Mouse (Mus musculus) erythroblast, adult 5-6 weeks (primary cell): ENCODE results near the gene Nr2f2. TPM values are rescaled to one million over a fixed set of nuclear protein-coding genes. Genes with fewer than 3 reads are reported as not detected.

Source experiments
- ATAC-seq: replicated peaks from 2 replicates; pipeline ENCODE4 v1.8.0; 2016; ENCODE audit warnings: moderate number of reproducible peaks, mild to moderate bottlenecking, moderate TSS enrichment, inconsistent platforms; ENCODE audit not compliant: poor library complexity, low FRiP score, severe bottlenecking
- total RNA-seq, 2 experiments: library from RNA; stranded (forward) in 1 of 2; stranded (reverse) in 1 of 2; fragments of 150-400 nt in 1 of 2; fragments of 200-764, 138-1000 nt in 1 of 2; gene quantifications; 2 replicates each; pipeline versions ENCODE4 v1.2.3 to v1.2.4; 2015 to 2017; ENCODE audit warnings: low replicate concordance in 2 of 2

The Nr2f2 gene
- total RNA-seq (2015; ENCODE audit: low replicate concordance) (not detected in 2 replicates), total RNA-seq (2017; ENCODE audit: low replicate concordance) (not detected in 2 replicates)

DNA sequence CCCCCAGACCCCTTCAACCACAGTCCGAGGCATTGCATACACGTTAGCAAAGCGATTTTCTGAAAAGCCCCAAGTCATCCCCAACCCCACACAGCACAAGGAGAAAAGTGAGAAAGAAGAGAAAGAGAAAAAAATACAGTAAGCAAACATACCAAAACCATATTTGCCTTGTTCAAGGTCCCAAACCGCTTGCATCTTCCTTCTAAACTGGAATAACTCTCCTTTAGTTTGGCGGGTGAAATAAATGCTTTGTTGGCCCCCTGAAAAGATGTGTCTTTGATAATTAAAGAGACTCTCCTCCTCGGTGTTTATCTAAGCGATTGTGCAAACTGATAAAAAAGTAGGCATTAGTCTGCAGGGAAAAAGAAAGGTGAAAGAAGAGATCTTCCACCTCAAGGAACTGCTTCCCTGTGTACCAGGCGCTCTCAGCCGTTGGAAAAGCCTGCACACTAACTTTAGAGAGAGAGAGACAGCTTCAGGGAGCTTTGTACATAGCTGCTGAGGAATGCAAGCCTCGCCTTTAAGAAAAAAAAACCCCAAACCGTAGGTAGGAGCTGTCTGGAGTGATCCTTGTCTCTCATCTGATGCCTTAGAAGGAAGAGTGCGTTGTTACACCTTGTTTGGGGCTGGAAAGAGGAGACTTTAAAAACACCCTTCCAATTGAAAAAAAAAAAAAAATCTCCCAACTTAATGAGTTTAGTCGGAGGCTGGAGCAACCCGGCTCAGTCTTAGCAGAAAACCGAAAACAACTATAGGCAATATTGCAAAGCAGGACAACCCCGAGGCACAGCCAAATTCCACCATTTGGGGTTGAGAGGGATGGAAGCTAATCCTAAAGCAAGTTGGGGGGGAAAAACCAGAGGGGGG is at the start of gene Nr2f2:
Gene Nr2f2 (minus strand): TSS at position 795 of the 867 bp plus-strand sequence.
- ATAC-seq: no peak

DNA sequence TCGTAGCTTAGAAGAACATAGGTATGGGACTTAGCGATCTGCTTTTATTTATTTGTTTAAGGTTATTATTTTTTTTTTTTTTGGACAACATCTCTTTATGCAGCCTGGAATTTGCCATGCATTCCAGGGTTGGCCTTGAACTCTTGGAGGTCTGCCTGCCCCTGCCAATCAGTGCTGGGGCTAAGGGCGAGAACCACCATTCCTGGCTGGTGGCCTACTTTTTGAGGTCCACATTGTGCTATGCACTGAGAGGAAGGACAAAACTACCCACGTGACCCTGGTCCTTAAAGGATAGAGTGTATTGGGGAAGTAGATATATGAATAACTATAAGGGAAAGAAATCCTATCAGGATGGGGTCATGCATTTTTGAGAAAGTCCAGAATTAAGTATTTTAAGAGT is 47.9 kb upstream of the Nr2f2 start:
- no peak for ATAC-seq

DNA sequence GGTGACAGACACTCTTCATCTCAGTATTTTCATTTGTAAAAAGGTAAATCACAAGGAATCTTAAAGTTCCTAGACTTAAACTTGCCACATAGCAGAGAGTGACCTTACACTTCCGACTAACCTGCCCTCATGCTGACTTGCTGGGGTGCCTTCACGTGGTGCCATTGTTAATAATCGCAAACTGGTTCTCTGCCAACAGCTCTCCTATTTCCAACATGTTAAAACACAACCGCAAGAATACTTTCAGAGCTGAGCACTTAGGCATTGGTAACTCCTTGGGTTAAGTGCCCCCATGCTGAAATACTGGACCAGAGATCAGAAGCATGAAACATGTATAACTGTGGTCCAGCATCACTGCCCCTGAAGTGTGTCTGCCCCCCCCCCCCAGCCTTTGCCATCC is 47.1 kb upstream of the Nr2f2 start:
- ATAC-seq: no peak

DNA sequence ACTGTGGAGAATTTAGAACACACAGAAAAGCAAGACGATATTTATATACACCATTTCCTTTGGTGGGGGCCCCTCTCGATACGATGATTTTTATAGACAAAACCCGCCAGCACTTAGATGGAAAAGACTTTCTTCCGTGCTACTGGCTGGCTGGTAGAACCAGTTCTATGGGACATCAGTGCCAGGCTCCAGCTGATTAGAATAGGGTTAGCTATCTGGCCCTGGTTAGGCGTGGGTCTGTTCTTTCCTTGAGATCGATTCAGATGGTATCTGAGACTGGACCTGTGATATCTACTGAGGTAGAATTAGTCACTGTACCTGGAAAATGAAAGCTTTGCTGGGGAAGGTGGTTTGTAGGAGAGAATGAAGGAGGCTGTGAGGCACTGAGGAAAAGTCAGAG is 46.4 kb upstream of the Nr2f2 start:
- no peak for ATAC-seq

DNA sequence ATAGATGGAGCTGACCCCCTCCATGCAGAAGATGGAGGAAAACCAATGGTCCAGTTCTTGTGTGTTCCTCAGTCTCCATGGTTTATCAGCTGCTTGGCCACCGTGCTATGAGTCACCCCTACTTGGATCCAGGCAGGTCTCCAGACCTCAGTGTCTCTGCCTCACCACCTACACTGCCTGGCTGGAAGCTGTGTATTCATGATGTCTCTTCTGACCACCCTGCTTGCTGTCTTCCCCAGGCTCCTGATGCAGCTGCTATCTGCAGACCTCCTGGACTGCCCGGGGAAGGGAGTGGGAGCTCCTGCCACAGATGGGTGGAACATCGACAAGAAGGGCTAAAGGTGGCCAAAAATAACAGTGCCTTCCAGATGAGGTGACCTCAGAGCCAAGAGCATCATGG is 43.8 kb upstream of the Nr2f2 start:
- no peak for ATAC-seq

DNA sequence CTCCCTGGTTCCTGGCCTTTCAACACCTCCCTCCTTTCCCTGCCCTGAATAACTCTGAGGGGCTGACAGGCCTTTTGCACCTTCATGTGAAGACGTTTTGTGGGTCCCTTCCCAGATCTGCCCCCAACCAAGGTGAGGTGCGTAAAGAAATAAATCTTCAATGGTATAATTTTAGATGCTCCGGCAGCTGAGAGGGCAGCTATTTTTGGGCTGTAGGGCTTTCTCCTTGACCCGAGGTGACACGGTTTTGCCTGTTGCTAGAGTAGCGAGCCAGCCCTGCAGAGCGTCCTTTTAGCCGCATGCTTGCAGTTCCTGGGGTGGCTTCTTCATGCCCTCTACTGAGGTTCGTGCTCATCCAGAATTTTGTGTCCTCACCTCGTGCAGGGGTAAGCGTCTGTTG is 43.4 kb upstream of the Nr2f2 start:
- no peak for ATAC-seq

DNA sequence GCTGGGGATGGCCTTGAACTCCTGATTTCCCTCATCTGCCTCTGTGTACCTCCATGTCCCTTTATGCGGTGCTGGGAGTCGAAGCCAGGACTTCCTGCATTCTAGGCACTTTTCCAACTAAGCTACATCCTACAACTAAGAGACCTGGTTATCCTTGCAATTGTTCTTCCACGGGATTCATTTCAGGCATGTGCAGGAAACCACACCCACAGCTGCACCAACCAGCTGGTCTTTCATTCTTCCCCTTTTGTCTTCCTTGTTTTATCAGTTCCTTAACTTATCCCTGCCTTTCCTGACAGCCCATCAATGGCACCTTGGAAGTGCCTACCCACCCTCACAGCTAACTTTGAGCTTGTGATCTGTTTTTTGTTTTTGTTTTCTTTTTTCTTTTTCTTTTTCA is 42.3 kb upstream of the Nr2f2 start:
- ATAC-seq: no peak

DNA sequence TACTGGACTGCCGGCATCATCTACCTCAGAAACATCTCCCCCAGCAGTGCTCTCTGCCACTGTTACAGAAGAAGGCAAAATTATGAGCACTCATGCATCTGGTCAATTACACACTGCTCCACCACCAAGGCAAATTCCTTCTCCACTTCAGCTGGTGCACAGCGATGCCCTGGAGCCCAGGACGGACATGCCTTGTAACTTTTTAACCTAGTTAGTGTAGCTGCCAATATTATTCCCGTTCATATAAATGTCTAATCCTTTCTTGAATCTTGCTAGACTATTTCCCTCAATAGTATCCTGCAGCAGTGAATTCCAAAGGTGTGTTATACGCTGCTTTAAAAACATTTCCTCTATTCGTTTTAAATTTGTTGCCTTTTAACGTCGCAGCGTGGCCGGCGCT is 40.6 kb upstream of the Nr2f2 start:
- ATAC-seq: no peak

DNA sequence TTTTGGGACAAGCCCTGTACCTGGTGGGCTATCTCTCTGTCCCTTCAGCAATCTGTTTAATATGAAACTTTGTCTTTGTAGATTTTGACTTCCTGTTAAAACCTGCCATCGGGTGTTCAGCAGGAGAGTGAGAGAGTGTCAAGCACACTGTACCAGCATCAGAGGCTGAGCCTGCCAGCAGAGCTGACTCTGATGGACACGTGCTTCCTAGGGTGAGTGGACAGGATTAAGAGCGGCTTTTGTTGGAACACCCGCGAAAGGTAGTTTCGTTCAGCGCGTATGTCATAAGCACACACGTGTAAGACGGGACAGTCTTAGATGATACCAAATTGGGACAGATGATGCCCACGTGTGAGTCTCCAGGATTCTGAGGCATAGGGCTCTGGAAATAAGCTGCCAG is 40.0 kb upstream of the Nr2f2 start:
- ATAC-seq: no peak

DNA sequence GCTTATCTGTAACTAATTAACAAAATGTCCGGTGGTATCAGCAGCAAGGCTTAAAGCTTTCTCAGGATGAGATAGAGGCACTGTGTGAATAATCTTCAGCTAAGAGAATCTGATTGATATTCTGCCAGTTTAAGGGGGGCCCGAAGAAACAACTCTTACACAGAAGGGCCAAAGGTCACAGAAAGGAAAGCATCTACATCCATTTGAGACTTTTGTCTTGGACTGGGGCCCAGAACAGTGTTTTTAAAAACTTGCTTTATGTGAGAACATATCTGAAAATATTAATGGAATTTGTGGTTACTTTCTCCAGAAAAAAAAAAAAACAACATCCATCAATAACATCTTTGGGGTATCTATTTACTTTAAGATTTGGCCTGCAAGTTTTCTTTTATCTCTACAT is 38.9 kb upstream of the Nr2f2 start:
- ATAC-seq: no peak

DNA sequence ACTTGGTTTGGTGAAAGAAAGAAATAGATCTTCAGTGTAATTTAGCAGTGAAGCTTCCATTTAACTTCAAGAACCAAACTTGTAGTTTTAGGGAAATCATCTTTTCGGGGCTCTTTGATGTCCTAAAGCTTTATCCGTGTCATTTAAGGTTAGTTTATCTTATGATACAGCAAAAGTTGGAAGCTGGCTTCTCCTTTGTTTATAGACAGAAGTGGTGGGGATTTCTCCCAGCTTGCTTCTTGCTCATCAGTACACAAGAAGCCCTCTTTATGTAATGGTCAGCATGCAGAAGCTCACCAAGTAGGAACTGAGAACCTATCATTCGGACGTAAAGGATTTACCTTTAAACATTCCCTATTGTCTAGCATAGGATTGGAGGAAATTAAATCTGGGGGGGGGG is 16.3 kb upstream of the Nr2f2 start:
- ATAC-seq: no peak

DNA sequence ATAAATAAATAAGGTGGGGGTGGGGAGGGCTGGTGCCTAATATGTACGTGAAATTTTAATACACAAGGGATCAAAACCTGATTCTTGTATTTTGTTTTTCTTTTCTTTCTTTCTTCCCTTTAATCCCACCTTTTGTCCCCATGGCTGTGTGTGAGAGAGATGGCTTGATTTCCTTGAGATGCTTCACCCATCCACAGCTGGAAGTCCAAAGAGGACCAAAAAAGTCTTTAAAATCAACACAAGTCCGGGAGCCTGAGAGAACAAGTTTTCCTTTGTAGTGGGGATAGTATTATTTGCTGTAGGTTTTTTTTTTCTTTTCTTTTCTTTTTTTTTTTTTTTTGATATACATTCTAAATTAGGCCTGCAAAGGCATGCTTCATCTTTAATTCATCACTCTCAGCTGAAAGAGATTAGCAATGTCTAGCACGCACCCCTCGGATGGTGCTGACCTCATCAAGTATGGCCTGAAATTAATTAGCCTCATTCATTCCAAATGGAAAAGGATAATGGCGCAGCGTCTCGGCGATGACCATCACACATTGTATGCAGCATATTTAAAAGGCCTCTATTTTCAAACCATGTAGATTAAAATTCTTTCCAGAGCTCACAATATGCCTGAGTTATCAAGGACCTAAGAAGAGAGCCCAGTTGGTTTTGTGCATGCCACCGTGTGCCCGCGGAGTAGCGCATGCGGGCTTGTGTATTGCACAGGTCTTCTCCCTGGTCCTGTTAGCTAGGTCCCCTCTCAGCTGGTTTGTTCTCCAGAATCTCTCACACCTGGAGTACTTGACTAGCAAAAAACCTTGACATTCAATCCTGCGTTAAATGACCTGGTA is 15.1 kb upstream of the Nr2f2 start:
- ATAC-seq: no peak

DNA sequence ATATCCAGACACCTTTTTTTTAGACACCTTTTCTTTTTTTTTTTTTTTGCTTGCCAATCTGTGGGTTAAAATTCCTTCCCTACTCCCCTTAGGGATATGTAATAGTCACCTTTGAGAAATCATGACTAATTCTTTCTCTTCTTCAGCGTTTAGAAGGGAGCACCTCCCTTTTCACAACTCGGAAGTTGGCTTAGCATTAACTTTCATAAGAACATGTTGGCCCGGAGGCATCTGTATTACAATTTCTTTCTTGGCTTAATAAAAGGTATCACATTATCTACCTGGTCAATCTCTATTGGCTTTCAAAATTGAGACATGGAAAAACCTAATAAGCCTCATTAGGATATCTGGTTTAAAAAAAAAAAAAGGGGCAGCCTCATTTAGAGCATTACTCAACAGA is 14.4 kb upstream of the Nr2f2 start:
- ATAC-seq: no peak

DNA sequence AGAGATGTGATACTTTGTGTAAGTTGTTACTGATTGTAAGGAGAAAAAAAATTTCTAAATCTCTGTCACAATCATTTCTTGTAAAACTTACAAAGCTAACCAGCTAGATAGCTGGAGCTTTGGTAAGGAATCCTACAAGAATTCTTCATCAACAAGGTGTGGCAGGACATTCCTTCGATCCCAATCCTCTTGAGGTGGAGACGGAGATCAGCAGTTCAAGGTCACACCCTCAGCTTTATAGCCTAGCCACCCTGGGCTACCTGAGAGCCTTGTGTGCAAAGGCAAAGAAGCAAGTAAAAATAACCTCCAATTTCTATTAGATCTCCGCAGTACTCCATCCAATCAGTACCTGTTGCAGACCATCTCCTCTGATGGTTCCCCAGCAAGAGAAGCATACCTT is 13.7 kb upstream of the Nr2f2 start:
- no peak for ATAC-seq

DNA sequence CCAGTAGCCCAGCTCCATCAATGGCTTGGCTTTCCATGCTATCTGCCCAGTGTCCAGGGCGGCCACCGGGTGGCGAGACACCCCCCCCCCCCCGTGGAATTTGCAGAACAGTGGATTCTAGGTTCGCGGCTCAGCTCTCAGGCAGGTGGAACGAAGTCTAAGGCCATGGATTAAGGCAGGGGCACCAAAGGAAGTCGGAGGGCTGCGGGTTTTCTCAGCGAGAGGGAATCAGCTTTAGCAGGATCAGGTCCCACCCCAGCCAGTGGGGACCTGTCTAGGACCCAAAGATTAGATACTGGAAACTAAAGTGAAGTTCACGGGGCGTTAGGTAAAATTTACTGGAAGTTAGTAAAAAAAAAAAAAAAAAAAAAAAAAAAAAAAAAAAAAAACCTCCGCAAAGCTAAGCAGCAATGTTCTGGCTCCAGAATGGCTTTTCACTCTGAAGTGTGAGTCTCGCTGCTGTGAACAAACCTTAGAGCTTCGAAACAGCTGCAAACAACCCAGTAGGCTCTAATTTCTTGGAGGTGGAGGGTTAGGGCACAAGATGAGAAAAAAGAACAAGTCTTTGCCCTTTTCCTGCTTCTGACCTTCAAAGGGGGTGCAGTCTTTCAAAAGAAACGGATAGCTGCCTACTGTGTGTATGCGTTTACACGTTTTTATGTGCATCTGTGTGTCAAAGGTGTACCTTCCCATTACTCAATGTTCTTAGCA is 4.2 kb upstream of the Nr2f2 start:
- no peak for ATAC-seq

DNA sequence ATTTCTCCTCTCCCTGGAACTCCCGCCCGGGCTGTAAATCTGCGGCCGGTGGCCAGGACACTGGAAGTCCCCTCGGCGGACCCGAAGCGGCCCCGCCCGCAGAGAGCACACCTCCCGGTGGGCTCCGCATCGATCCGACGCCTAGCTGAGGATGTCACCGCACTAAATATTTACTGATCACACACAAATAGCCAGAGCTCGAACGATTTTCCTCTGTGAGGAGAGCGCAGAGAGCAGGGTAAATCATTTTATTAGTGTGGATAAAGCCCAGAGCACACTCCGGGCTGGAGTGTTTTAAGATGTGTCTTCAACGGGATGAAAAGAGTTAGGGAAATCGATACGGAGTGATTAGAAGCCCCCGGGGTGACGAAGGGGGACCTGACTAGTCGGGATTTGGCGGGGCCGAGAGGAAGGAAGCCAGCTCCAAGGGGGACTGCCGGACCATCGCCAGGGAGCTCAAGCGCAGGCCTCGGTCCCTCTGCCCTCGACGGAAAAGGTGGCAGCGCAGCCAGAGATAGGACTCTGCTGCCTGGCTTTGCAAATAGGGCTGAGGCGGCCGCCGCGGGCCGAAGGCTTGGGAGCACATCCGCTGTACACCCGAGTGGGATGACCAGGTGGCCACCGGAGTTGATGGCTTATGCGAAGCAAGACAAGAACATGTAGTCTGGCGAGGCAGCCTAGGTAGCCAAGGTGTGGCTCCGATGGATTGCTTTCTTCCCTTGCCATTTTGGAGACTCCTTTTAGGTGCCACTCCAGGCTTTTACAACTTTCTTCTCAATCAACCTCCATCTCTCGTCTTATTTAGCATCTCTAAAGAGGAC is 3.4 kb upstream of the Nr2f2 start:
- ATAC-seq: no peak

DNA sequence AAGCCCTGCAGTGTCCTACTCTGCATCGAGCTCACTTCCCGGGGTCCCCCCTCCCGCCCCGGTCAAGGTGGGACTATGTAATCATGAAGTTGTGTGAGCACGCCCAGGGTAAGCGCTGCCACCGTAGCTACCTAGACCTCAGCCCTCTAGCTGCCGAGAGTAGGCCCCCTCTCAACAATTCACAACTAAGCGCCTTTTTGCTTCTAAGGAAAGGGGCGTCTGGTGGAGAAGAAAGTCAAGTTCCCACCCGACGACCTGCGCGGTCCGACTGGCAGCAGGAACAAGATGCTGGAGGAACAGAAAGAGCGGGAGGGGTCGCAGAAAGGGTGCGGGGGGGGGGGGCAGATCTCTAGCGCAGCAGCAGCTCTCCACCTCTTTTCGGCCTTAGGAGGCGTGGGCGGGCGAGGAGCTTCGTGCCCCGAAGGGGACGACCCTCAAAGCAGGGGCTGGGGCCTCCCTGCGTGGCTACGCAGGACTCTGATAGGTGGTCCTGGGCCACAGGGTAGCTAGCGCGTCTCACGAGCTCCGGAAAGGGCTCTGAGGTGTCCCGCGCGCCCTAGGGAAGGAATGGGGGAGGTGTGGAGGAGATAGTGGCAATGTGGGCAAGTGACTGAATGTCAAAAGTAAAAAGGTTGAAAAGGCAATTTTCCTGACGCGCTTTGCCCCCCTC is 2.7 kb upstream of the Nr2f2 start:
- ATAC-seq: no peak

DNA sequence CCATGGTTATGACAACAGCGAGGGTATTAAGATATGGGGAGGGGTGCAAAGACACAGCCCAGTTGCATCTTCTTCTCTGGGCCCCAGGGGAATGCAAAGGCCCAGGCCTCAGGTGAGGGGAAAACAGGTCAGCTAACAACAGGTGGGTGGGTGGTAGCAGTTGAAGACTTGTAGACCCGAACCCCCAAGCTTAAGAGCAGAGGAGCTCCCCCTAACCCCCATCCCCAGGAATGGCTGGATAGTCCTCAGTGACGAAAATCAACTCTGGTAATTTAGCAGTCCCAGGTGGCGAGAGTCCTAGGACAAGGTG is 2.2 kb upstream of the Nr2f2 start:
- no peak for ATAC-seq

DNA sequence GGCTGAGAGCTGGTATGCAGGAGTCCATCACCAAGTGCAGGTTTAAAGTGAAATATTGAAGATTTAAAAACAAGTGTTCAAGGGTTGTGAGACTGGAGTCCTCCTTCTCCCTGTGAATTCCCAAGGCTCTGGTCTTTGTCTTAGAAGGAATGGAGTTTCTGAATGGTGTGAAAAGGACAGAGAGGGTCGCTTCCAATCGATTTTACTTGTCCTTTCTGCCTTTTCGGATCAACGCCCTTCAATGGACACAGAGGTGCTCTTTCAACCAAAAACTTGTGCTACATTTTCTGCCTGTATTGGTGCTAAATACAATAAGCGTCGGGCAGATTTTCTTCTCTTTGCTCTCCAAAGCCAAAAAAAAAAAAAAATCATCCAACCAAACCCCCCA is 1.7 kb upstream of the Nr2f2 start:
- ATAC-seq: no peak
